Mouse (Mus musculus): Measurements from ENCODE around the gene Fgfrl1.

DNA sequence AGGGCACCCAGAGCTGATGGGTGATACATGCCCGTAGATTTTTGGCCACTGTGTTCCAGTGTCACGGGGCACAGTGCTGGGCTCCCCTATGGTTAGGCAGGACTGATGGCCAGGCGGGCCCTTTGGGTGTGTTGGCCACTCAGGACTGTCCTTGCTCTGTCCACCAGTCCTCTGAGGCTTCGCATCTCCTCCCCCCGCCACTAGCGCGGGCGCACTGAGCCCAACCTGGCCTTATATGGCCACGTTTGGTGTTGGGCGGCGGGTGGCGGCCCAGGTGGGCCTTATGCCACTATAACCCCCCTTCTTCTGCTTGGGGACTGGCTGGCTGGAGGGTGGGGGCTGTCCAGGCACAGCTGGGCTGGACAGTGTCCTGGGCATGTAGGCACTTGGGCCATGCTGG, 3.7 kb downstream of the Fgfrl1 start:
- TF ChIP-seq EP300 (IDR thresholded peaks at IDR 0.05; ENCODE audit: low read depth) (no peak), CTCF (IDR thresholded peaks at IDR 0.05; ENCODE audit: low read depth) (no peak)

Data from heart, postnatal 0 days (tissue).